Mouse (Mus musculus) thymus, adult 2 months (tissue): ENCODE data around the gene Dntt. TPM values are rescaled to one million over a fixed set of nuclear protein-coding genes. Genes with fewer than 3 reads are reported as not detected.

ENCODE experiments used
- DNase-seq: peaks from one replicate; pipeline ENCODE4 v3.0.0; 2021
- H3K27ac ChIP-seq: fragments of 200-500 bp; 2 replicates; pipeline ENCODE4 v1.5.1; 2012; ENCODE audit warnings: low read length, control low read depth; ENCODE audit not compliant: control insufficient read depth, insufficient read depth
- H3K27me3 ChIP-seq: fragments of 200-500 bp; 2 replicates; pipeline ENCODE4 v1.6.1; 2012; ENCODE audit warnings: mild to moderate bottlenecking, low read length, moderate library complexity, mixed read lengths; ENCODE audit not compliant: control insufficient read depth, insufficient read depth
- H3K36me3 ChIP-seq: fragments of 200-500 bp; 2 replicates; pipeline ENCODE4 v1.6.1; 2012; ENCODE audit warnings: mild to moderate bottlenecking, low read length, moderate library complexity; ENCODE audit not compliant: control insufficient read depth, insufficient read depth
- H3K4me1 ChIP-seq: fragments of 200-500 bp; replicated peaks from 2 replicates; pipeline ENCODE4 v1.6.1; 2012; ENCODE audit warnings: low read length; ENCODE audit not compliant: control insufficient read depth, insufficient read depth
- H3K4me3 ChIP-seq: fragments of 200-500 bp; 2 replicates; pipeline ENCODE4 v1.5.1; 2012; ENCODE audit warnings: mild to moderate bottlenecking, low read length, control low read depth, moderate library complexity; ENCODE audit not compliant: control insufficient read depth, insufficient read depth
- CTCF ChIP-seq: fragments of 200-500 bp; IDR thresholded peaks from 2 replicates; pipeline ENCODE4 v1.5.1; 2012; ENCODE audit warnings: mild to moderate bottlenecking, control low read depth, low read length, moderate library complexity, borderline replicate concordance; ENCODE audit not compliant: control insufficient read depth, poor library complexity, insufficient read depth; ENCODE audit errors: extremely low read depth
- POLR2A ChIP-seq: fragments of 200-500 bp; IDR thresholded peaks from 2 replicates; pipeline ENCODE4 v1.6.1; 2012; ENCODE audit warnings: mild to moderate bottlenecking, low read length, control low read depth, moderate library complexity; ENCODE audit not compliant: control insufficient read depth, poor library complexity, insufficient read depth; ENCODE audit errors: extremely low read depth
- WGBS: fragments of 180-500 bp; shearing (Covaris S2); methylation state at CpG from one replicate; pipeline ENCODE4 v1.1.7; 2018; 5-methylcytosine and 5-hydroxymethylcytosine counted together
- polyA plus RNA-seq: library from polyadenylated mRNA; depleted of rRNA; stranded (reverse); fragments of >200 nt; gene quantifications from 2 replicates; pipeline ENCODE4 v1.2.3, GENCODE M21; 2012; rRNA removed

The Dntt gene
- polyA plus RNA-seq, result 401 and 406 TPM in 2 replicates

GRCm38 (mm10) chr19:41029219-41029618 is at the start of gene Dntt:
TSS of gene Dntt (plus strand) at chr19:41029275.
- H3K36me3 ChIP-seq, result peaks cover 23% of the 10 kb centered on the region
- WGBS, result 23% methylated on average over 6 of the region's 6 CpGs
- TF ChIP-seq CTCF, result no peak
- peak; percentile 43; the same call in 1 of the 2 replicates for TF ChIP-seq POLR2A
- peak within 1 kb of the TSS; percentile 100 for H3K4me3 ChIP-seq
- H3K4me1 ChIP-seq, result peaks cover 33% of the 10 kb centered on the region
- peak within 1 kb of the TSS; percentile 98 for H3K27ac ChIP-seq
- no peak for DNase-seq
- H3K27me3 ChIP-seq, result no peaks in the 10 kb centered on the region

GRCm38 (mm10) chr19:40980671-40981070 is 48.4 kb upstream of the Dntt start:
- DNase-seq, result no peak
- 74% methylated on average over 5 of the region's 5 CpGs for WGBS
- Histone ChIP-seq H3K36me3 (no peaks in the 10 kb centered on the region), H3K4me3 (no peak overlapping the region), H3K27me3 (no peaks in the 10 kb centered on the region), H3K27ac (no peak overlapping the region), H3K4me1 (no peaks in the 10 kb centered on the region)
- TF ChIP-seq CTCF (no peak), POLR2A (no peak)

GRCm38 (mm10) chr19:40984536-40984935 is 44.5 kb upstream of the Dntt start:
- WGBS, result 100% methylated on average over 1 of the region's 1 CpGs
- no peaks in the 10 kb centered on the region for H3K27me3 ChIP-seq
- H3K36me3 ChIP-seq, result no peaks in the 10 kb centered on the region
- no peak for DNase-seq
- no peak overlapping the region for H3K4me3 ChIP-seq
- TF ChIP-seq CTCF (no peak), POLR2A (no peak)
- H3K27ac ChIP-seq, result no peak overlapping the region
- H3K4me1 ChIP-seq, result no peaks in the 10 kb centered on the region

- Histone ChIP-seq H3K27ac (no peak overlapping the region), H3K4me3 (no peak overlapping the region)
- WGBS, result 90% methylated on average over 5 of the region's 5 CpGs
These were observed 40.2 kb upstream of the Dntt start for GRCm38 (mm10) chr19:40988856-40989255.

GRCm38 (mm10) chr19:40989961-40990600 is 39.0 kb upstream of the Dntt start:
- peaks cover 4% of the 10 kb centered on the region; the same call in 1 of the 2 replicates for H3K4me1 ChIP-seq
- TF ChIP-seq CTCF, result no peak
- no peak for TF ChIP-seq POLR2A
- H3K27ac ChIP-seq, result no peak overlapping the region
- no peaks in the 10 kb centered on the region for H3K36me3 ChIP-seq
- H3K27me3 ChIP-seq, result no peaks in the 10 kb centered on the region
- H3K4me3 ChIP-seq, result no peak overlapping the region
- DNase-seq, result no peak
- WGBS, result 89% methylated on average over 9 of the region's 9 CpGs

More at GRCm38 (mm10) chr19:40988856-40989255, 40.2 kb upstream of the Dntt start:
- no peaks in the 10 kb centered on the region for H3K36me3 ChIP-seq
- TF ChIP-seq POLR2A, result no peak
- no peak for TF ChIP-seq CTCF
- H3K27me3 ChIP-seq, result no peaks in the 10 kb centered on the region
- DNase-seq, result no peak
- H3K4me1 ChIP-seq, result peaks cover 1% of the 10 kb centered on the region; the same call in 1 of the 2 replicates

GRCm38 (mm10) chr19:40990781-40991343 is 38.2 kb upstream of the Dntt start:
- no peak overlapping the region for H3K27ac ChIP-seq

More at GRCm38 (mm10) chr19:40990781-40991343, 38.2 kb upstream of the Dntt start:
- Histone ChIP-seq H3K4me3 (no peak overlapping the region), H3K36me3 (no peaks in the 10 kb centered on the region), H3K4me1 (peaks cover 4% of the 10 kb centered on the region; the same call in 1 of the 2 replicates), H3K27me3 (no peaks in the 10 kb centered on the region)
- DNase-seq, result no peak
- TF ChIP-seq POLR2A (no peak), CTCF (no peak)
- WGBS, result 95% methylated on average over 17 of the region's 17 CpGs
